Mouse (Mus musculus) layer of hippocampus, adult 18-20 months (tissue): ENCODE measurements at regions not wholly inside any gene's neighbourhood (a gene's known extent, or its start where the extent isn't known, plus 50 kb on each side); places are given as distances from the start of the nearest gene placed in this dataset.
A peak's percentile ranks its signal among the peaks of the same experiment; 100 is the strongest.

Source experiments
- DNase-seq, 2 experiments: peaks; one replicate each; pipeline ENCODE4 v3.0.0; 2022; ENCODE audit warnings: low spot score in 2 of 2

DNA sequence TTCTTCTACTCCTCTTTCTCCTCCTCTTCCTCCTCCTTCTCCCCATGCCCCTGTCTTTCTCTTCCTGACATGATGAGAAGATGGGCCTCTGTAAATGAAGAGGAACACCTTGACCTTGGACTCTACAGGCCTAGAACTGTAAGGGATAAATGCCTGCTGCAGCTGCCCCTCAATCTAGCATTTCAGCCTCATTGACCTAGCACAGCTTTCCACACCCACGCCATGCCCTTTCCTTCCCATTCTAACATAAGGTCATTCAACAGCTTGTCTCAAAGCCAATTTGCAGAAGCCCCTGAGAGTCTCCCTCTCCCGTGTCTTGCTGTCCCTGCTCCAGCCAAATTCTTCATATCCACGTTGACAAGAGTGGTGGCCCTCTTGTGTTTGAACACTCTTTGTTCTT, 63.8 kb upstream of the Dscam start:
- no peak for DNase-seq

DNA sequence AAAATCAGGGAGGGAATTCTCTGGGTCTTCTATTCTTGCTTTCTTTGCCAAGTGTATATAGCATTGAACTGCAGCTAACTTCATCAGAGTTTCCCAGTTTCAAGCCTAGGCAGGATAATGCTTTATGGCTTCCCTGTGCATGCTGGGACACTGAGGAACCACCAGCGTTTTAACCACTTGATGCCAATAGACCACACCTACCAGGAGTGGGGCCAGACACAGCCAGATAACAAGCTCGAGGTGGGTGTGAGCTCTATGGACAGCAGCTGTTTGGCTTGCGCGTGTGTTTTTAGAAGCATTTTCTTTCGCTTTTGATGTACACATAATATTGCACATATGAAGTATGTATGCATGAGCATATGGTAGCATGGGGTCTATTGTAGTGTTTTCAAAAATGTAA, 69.1 kb upstream of the Dscam start:
- DNase-seq: no peak

DNA sequence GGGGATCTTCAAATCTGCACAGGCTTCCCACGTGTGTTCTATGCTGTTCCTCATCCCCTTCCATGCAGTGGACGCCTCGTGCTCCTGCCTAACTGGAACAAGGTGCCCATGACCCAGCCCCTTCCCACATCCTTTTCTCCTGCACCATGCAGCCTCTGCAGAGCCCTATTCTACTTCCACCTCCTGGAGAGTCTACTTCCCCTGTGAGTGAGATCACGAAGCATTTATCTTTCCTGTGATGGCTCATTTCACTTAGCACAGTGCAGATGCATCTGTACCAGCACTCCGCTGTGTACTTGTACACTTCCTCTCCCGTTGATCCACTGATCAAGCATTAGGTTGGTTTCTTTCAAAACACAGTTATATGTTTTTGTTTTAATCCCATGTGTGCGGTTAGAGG, 69.5 kb upstream of the Dscam start:
- no peak for DNase-seq

GRCm38 (mm10) chr16:97240859-97241360, 70.4 kb upstream of the Dscam start:
- DNase-seq: no peak

DNA sequence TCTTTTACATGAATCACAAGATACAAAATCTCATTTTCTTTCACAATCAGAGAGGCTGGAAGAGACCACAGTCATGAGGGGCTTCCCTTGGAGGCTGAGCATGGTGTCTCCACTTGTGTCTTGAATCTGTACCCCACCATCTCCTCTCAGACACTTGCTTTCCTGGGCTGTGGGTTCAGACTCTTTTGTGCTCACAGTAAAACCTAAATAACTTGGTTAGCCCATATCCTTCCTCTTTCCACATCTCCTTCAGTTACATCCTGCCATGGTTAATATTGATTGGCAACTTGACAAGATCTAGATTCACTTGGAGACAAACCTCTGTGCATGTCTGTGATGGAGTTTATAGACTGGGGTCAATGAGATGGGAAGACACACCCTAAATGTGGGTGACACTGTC, 71.1 kb upstream of the Dscam start:
- no peak for DNase-seq

DNA sequence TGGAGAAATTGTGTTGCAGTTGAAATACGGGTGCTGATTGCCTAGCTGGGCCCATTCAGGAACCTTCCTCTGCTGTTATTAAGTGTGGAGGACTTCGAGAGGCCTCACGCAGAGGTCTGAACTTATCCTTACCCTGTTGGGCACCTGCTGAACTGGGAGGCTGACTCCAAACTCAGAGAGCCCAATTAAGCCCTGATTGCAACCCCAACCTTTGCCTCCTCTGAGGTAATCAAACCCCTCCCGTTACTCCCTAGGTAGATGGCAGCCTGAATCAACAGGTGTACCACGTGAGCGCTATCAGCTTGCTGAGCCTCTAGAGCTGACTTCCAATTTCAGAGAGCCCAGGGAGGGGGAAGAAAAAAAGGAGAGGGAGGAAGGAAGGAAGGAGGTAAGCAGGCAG, 79.9 kb upstream of the Dscam start:
- no peak for DNase-seq

DNA sequence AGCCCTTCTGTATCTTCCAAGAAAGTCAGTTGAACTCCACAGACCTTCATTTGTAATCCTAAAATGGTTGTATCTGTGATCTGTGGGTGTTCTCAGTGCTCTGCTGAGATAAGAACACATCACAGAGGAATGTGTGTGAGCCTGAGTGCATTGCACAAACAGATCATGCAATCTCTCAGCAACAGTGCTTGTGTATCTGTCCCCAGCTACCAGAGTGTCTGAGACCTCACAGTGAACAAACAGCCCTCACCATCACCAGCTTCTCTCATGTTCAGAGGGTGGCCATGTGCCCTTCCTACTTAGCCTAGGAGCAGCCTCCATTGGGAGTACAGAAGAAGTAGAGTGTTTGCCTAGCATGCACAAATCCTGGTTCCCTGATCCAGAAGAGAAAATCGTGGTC, 82.0 kb upstream of the Dscam start:
- no peak for DNase-seq

DNA sequence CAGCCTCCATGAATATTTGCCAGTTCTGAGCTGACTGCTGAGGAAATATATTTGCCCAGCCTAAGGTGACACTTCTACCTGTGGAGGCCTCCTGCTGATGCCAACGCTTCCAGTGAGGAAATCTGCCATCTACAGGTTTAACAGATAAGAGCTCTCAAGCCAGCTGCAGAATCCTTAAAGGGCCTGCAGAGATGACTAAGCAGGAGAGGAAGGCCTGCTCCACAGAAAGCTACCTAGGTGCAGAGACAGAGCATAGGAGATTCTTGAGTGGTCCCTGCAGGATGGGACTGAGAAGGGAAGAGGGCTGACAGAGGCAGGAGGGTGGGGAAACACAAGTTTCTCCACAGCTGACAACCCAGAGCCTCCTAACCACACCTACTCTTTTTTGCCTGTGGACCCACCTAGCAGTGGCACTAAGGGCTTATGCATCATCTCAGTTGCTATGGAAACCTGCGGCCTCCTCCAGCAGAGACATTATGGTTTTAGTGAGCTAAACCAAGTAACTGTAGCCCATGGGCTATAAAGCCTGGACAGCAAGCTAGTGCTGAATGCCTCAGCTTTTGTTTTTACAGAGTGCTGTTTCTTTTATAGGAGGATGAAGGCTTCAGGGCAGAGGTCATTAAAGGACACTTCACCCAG, 82.6 kb upstream of the Dscam start:
- DNase-seq: peak in 1 of 2 experiments; percentile 8

- peak in 1 of 2 experiments; percentile 14 for DNase-seq
These were observed 88.3 kb upstream of the Dscam start for GRCm38 (mm10) chr16:97258821-97259220.

DNA sequence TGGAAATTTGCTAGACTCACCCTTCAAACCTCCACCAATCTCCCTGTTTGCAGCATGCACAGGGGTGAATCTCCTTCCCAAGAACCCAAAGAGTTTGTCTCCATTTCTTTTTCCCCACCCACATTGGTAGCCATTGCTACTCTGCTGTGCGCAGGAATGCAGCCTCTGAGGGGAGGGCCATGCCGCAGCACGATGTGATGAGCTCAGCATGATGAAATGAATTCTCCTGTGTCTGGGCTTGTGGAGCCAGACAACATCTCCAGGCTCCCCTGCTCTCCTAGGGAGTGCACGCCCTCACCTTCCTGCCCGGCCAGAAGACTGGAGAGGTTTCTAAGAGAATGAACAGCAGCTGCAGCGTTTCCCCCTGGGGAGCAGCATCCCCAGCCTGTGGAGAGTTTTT, 92.9 kb upstream of the Dscam start:
- DNase-seq: no peak

- DNase-seq: no peak
These were observed 86.0 kb upstream of the Bace2 start for GRCm38 (mm10) chr16:97270417-97271133.

DNA sequence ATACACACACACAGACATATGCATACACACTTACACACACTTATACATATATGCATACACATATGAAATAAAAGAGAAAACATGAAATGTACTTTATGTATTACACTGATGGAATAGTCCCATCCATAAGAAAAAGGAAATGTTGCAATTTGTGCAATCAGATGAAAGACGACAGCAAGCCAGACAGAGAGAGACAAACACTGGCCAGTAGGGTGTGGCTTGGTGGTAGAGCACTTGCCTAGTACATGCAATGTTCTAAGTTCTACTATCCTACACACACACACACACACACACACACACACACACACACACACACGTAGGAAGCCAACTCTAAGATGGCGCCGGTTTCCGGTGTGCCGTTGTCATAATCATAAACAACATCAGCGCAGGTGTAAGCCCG, 85.3 kb upstream of the Bace2 start:
- DNase-seq: no peak

DNA sequence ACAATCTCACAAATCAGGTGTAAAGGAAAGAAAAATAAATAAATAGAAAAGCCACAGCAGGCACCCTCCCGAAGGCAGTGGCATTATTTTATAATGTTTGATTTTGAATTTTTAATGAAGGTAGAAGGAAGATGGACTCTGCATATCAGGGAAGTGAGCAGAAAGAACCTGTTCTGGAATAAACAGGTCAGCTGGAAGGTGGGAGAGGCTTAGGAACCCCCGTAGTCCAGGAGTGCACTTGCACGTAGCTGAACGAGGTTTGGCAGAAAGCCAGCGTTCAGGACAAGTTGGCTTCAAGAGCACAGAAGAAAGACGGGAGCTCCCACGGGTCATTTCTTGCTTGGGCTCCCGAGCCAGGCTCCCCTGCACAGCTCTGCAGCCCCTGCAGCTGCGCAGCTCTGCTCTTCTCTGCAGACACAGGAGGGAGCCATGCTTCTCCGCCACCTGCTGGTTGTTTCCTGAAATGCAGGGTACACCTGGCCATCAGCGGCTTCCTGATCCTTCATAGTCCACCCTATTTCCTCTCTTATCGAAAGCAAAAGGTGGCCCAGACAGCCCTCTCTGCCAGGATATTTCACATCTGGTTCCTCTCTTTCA, 84.4 kb upstream of the Bace2 start:
- peak; percentile 71 to 89 for DNase-seq

DNA sequence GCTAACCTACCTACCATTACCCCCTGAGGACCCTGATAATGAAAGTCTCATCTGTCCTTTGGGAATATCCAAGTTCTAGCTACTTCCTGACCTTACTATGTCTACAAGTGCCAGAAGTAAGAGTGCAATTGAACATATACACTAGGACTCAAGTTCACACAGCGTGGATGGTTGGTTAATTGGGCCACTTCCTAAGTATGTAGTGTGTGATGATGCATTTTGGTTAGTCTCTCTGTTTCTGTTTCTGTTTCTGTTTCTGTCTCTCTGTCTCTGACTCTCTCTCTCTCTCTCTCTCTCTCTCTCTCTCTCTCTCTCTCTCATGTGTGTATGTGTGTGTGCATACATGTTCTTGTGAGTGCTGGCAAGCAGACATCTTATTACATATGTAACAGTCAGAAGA, 77.6 kb upstream of the Bace2 start:
- DNase-seq: no peak

DNA sequence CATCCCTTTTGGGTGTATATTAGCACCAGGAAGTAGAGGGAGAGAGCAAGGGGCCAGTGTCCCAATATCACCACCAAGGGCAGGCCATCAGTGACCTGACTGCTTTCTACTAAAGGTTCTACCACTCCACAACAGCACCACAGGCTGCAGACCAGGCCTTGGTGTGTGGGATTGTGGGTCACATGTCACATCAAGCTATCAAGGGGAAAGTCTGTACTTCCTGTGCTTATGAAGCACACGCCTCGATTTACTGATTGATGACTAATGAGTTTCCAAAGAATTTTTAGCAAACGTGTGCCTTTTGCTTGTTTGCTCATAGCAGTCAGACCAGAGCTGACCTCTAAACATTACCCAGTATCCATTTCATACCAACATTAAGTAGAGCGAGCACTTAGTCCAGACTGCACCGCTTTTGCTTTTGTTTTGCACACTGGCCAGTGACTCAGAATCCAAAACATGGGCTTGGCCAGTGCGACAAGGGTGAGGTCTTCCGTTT, 74.9 kb upstream of the Bace2 start:
- DNase-seq: no peak

- DNase-seq: no peak
These were observed 73.6 kb upstream of the Bace2 start for GRCm38 (mm10) chr16:97282943-97283342.

GRCm38 (mm10) chr16:97285886-97286447, 70.6 kb upstream of the Bace2 start:
- DNase-seq: peak; percentile 50 to 58

- DNase-seq: peak; percentile 33 to 72
These were observed 69.8 kb upstream of the Bace2 start for GRCm38 (mm10) chr16:97286717-97287116.

- DNase-seq: peak; percentile 50 to 67
These were observed 67.9 kb upstream of the Bace2 start for GRCm38 (mm10) chr16:97288634-97289033.

DNA sequence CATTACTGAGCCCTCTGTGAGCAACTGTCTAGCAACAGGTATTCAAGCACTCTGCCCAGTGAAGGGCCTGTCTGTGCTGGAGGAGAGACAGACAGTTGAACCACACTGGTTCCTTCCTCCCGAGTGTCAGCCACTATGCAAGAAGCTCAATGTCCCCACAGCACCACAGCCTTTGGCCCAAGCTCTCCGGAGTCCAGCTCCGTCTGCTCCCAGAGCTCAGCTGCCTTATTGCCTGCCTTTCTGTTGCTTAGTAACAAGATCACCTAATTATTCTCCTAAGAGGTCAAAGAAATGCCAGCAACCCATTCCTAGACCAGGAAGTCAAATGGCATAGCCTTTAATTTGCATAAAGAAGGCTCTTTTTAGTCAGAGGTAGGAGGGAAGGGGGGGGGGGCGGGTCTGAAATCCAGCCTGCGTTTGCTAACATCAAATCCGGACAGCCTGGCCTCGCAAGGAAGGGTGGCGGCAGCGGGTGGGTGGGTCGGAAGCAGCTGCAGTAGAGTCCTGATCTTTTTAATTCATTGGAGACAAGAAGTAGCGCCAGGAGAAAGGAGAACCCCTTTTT, 64.0 kb upstream of the Bace2 start:
- no peak for DNase-seq

DNA sequence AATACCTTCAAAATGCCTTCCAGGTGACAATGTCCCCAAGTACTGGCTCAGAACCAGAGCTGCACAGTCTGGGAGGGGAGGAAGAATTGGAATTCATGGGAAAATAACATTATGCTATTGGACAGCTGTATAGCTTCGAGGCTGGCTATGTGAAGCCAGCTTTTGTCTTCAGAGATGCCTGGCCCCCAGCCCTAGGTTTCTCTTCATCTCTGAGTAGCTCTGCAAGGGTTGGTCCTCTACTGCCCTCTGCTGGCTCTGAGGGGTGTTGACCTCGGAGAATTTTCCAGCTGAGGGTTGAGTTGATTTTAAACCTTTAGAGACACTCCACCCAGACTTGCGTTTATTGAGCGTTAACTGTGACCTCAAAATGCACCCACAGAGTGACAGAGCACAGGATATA, 63.3 kb upstream of the Bace2 start:
- peak; percentile 54 to 90 for DNase-seq

GRCm38 (mm10) chr16:97297140-97297539, 59.4 kb upstream of the Bace2 start:
- peak in 1 of 2 experiments; percentile 9 for DNase-seq
